Mouse (Mus musculus) thymus, postnatal 10 days (tissue): ENCODE measurements around the gene Pmf1.

Experiments
- DNase-seq, 2 experiments: peaks; one replicate each; pipeline ENCODE4 v3.0.0; 2021; ENCODE audit warnings: low spot score in 2 of 2

The Pmf1 gene

DNA sequence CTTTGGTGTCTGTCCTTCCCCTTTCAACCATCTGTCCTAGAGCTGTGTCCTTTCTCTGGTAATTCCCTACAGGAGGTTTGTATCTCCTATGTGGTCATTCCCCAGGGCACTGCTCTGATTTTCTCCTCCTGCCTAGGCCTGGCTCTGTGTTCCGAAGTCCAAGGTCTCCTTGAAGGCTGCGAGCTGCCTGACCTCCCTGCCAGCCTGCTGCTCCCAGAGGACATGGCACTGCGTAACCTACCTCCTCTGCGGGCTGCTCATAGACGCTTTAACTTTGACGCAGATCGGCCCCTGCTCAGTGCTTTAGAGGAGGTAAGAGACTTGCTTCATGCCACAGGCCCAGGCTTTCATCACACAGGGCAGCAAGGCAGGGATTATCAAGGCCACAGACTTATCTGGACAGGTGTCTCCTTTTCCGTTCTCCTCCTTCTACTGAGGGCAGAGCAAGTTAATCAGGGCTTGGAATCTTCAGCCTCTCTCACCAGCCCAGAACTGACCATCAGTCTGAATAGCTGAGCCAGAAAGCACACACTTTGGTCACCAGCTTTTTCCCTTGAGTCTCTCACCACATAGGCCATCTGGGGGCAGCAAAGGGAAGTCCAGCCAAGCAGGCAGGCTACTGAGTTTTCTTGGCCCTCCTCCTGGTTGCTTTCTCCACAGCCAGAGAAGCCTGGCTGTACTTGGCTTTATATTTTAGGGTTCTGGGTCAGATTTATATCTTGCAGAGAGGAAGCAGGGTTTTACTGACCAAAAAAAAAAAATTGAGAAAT lies 55.5 kb downstream of the Pmf1 start:
- no peak for DNase-seq

DNA sequence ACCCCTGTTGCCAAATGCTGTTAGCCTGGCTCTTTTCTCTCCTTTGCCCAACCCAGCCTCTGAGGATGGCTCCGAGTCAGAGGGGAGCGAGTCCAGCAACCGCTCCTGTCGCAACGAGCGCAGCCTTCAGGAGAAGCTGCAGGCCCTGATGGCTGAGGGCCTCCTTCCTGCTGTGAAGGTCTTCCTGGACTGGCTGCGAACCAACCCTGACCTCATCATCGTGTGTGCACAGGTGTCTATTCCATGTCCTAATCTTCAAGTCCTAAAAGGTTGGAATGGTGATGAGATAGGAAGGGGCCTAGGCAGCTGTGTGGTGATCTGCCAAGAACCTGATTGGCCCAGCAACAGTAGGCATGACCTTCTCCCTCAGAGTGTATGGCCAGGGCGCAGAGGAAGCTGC lies 57.2 kb downstream of the Pmf1 start:
- no peak for DNase-seq

DNA sequence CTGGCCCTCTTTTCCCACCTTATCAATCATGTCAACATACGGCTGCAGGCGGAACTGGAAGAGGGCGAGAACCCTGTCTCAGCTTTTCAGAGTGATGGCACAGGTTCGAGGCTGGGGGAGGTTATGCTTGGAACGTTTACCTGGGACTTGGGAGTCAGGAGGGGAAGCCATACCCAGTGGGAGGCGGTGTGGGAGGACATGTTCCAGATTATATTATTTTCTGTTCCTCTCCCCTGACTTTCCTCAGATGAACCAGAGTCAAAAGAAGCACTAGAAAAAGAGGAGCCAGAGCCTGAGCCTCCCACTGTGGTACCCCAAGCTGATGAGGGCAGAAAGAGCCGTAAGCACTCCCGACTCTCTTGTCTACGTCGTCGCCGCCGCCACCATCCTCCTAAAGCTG lies 59.4 kb downstream of the Pmf1 start:
- DNase-seq = no peak
